Mouse (Mus musculus) embryonic facial prominence, embryonic 11.5 days (tissue): ENCODE data around the gene Tsacc. TPM values are rescaled to one million over a fixed set of nuclear protein-coding genes. Genes with fewer than 3 reads are reported as not detected.

ENCODE experiments used
- ATAC-seq: fragments of 200-750 bp; cut with Nextera tagmentation; replicated peaks from 2 replicates; pipeline ENCODE4 v1.8.0; 2017; ENCODE audit warnings: low read depth; ENCODE audit not compliant: insufficient number of reproducible peaks, low FRiP score, low TSS enrichment
- DNase-seq: peaks from one replicate; pipeline ENCODE4 v3.0.0-alpha.2; 2015; ENCODE audit warnings: low spot score
- H3K27ac ChIP-seq: fragments of 300-500 bp; sonication (generic); replicated peaks from 2 replicates; pipeline ENCODE4 v1.5.1; 2014; ENCODE audit warnings: mild to moderate bottlenecking, low read depth, low read length, control low read depth
- H3K27me3 ChIP-seq: fragments of 300-500 bp; sonication (generic); 2 replicates; pipeline ENCODE4 v1.6.1; 2014; ENCODE audit warnings: mild to moderate bottlenecking, low read length, moderate library complexity, mixed read lengths; ENCODE audit not compliant: control insufficient read depth, insufficient read depth
- H3K36me3 ChIP-seq: fragments of 300-500 bp; sonication (generic); replicated peaks from 2 replicates; pipeline ENCODE4 v1.6.1; 2014; ENCODE audit warnings: low read depth, mild to moderate bottlenecking, low read length, moderate library complexity, mixed read lengths; ENCODE audit not compliant: control insufficient read depth, insufficient read depth
- H3K4me1 ChIP-seq: fragments of 300-500 bp; sonication (generic); 2 replicates; pipeline ENCODE4 v1.6.1; 2014; ENCODE audit warnings: low read length, mixed read lengths; ENCODE audit not compliant: control insufficient read depth, insufficient read depth
- H3K4me2 ChIP-seq: fragments of 300-500 bp; sonication (generic); 2 replicates; pipeline ENCODE4 v1.6.1; 2014; ENCODE audit warnings: low read depth, mild to moderate bottlenecking, control low read depth, low read length, moderate library complexity
- H3K4me3 ChIP-seq: fragments of 300-500 bp; sonication (generic); 2 replicates; pipeline ENCODE4 v1.5.1; 2014; ENCODE audit warnings: low read depth, low read length, control low read depth
- H3K9ac ChIP-seq: fragments of 300-500 bp; sonication (generic); replicated peaks from 2 replicates; pipeline ENCODE4 v1.6.1; 2014; ENCODE audit warnings: mild to moderate bottlenecking, control low read depth, low read length
- H3K9me3 ChIP-seq: fragments of 300-500 bp; sonication (generic); replicated peaks from 2 replicates; pipeline ENCODE4 v1.6.1; 2016; ENCODE audit warnings: mild to moderate bottlenecking, low read length, inconsistent platforms, mixed read lengths; ENCODE audit not compliant: control insufficient read depth
- WGBS: fragments of 180-500 bp; shearing (Covaris S2); extraction: QIAGEN DNeasy Blood & Tissue Kit; methylation state at CpG from one replicate; pipeline ENCODE4 v1.1.7; 2014; 5-methylcytosine and 5-hydroxymethylcytosine counted together
- polyA plus RNA-seq: library from polyadenylated mRNA; unstranded; fragments of >200 nt; fragmentation: Nextera tagmentation; extraction: Ambion mirVana; gene quantifications from 2 replicates; pipeline ENCODE4 v1.2.1, GENCODE M21; 2014

Gene Tsacc
- polyA plus RNA-seq, 1 experiment from 2014 or later: 9.8 TPM

GRCm38 (mm10) chr3:88256382-88256781, 40.4 kb downstream of the Tsacc start:
- Histone ChIP-seq H3K9me3 (no peaks in the 10 kb centered on the region), H3K27ac (no peak overlapping the region), H3K9ac (no peak overlapping the region), H3K27me3 (peaks cover 22% of the 10 kb centered on the region), H3K4me2 (no peak overlapping the region), H3K36me3 (no peaks in the 10 kb centered on the region), H3K4me1 (peaks cover 2% of the 10 kb centered on the region; the same call in 1 of the 2 replicates), H3K4me3 (no peak overlapping the region)
- ATAC-seq (no peak), DNase-seq (no peak)
- 78% methylated on average over 7 of the region's 7 CpGs for WGBS

GRCm38 (mm10) chr3:88255950-88256349, 40.8 kb downstream of the Tsacc start:
- H3K4me1 ChIP-seq: peaks cover 2% of the 10 kb centered on the region; the same call in 1 of the 2 replicates
- WGBS: 63% methylated on average over 6 of the region's 6 CpGs
- no peaks in the 10 kb centered on the region for H3K9me3 ChIP-seq
- ATAC-seq: no peak
- no peak overlapping the region for H3K4me2 ChIP-seq
- H3K27ac ChIP-seq: no peak overlapping the region
- peaks cover 22% of the 10 kb centered on the region for H3K27me3 ChIP-seq
- H3K4me3 ChIP-seq: no peak overlapping the region
- DNase-seq: no peak
- no peaks in the 10 kb centered on the region for H3K36me3 ChIP-seq
- no peak overlapping the region for H3K9ac ChIP-seq

GRCm38 (mm10) chr3:88254268-88254926, 42.4 kb downstream of the Tsacc start, which contains the start of gene Rhbg:
Gene Rhbg (minus strand): TSS chr3:88254709.
- H3K27ac ChIP-seq: no peak within 1 kb of the TSS
- peaks cover 22% of the 10 kb centered on the region for H3K27me3 ChIP-seq
- ATAC-seq: no peak
- 3% methylated on average over 34 of the region's 34 CpGs for WGBS
- peak within 1 kb of the TSS; percentile 30 for H3K4me3 ChIP-seq
- H3K4me2 ChIP-seq: peak within 1 kb of the TSS; percentile 62
- H3K9ac ChIP-seq: peak within 1 kb of the TSS; percentile 39
- peaks cover 2% of the 10 kb centered on the region; the same call in 1 of the 2 replicates for H3K4me1 ChIP-seq
- no peaks in the 10 kb centered on the region for H3K9me3 ChIP-seq
- H3K36me3 ChIP-seq: no peaks in the 10 kb centered on the region
- peak; percentile 45 for DNase-seq

GRCm38 (mm10) chr3:88252739-88253138, 44.1 kb downstream of the Tsacc start:
- ATAC-seq (no peak), DNase-seq (no peak)
- Histone ChIP-seq H3K9me3 (no peaks in the 10 kb centered on the region), H3K4me2 (no peak overlapping the region), H3K9ac (no peak overlapping the region), H3K4me1 (peaks cover 2% of the 10 kb centered on the region; the same call in 1 of the 2 replicates), H3K27ac (no peak overlapping the region), H3K36me3 (no peaks in the 10 kb centered on the region), H3K27me3 (peaks cover 22% of the 10 kb centered on the region), H3K4me3 (no peak overlapping the region)
- 71% methylated on average over 6 of the region's 6 CpGs for WGBS

GRCm38 (mm10) chr3:88248406-88248805, 48.4 kb downstream of the Tsacc start:
- H3K9ac ChIP-seq: no peak overlapping the region
- H3K36me3 ChIP-seq: no peaks in the 10 kb centered on the region
- H3K4me1 ChIP-seq: no peaks in the 10 kb centered on the region
- H3K27ac ChIP-seq: no peak overlapping the region
- ATAC-seq (no peak), DNase-seq (no peak)
- H3K4me3 ChIP-seq: no peak overlapping the region
- H3K4me2 ChIP-seq: no peak overlapping the region
- WGBS: 62% methylated on average over 11 of the region's 11 CpGs
- H3K9me3 ChIP-seq: no peaks in the 10 kb centered on the region
- peaks cover 7% of the 10 kb centered on the region; the same call in 1 of the 2 replicates for H3K27me3 ChIP-seq

- H3K4me3 ChIP-seq: no peak overlapping the region
- 68% methylated on average over 9 of the region's 9 CpGs for WGBS
- DNase-seq: no peak
- H3K9ac ChIP-seq: no peak overlapping the region
- no peaks in the 10 kb centered on the region for H3K4me1 ChIP-seq
- H3K27ac ChIP-seq: no peak overlapping the region
- H3K27me3 ChIP-seq: peaks cover 11% of the 10 kb centered on the region
- ATAC-seq: no peak
- H3K4me2 ChIP-seq: no peak overlapping the region
- no peaks in the 10 kb centered on the region for H3K36me3 ChIP-seq
- H3K9me3 ChIP-seq: no peaks in the 10 kb centered on the region
Observed at GRCm38 (mm10) chr3:88247666-88248065, 49.1 kb downstream of the Tsacc start.

GRCm38 (mm10) chr3:88245811-88246210, 51.0 kb downstream of the Tsacc start:
- DNase-seq (peak; percentile 77), ATAC-seq (no peak)
- H3K9me3 ChIP-seq: no peaks in the 10 kb centered on the region
- H3K27me3 ChIP-seq: peaks cover 28% of the 10 kb centered on the region
- H3K4me1 ChIP-seq: no peaks in the 10 kb centered on the region
- no peaks in the 10 kb centered on the region for H3K36me3 ChIP-seq
- H3K4me2 ChIP-seq: no peak overlapping the region
- no peak overlapping the region for H3K27ac ChIP-seq
- WGBS: 18% methylated on average over 13 of the region's 13 CpGs
- H3K9ac ChIP-seq: no peak overlapping the region
- no peak overlapping the region for H3K4me3 ChIP-seq

- Histone ChIP-seq H3K36me3 (no peaks in the 10 kb centered on the region), H3K4me2 (no peak overlapping the region), H3K4me1 (no peaks in the 10 kb centered on the region), H3K9ac (no peak overlapping the region), H3K9me3 (no peaks in the 10 kb centered on the region), H3K4me3 (no peak overlapping the region), H3K27ac (no peak overlapping the region), H3K27me3 (peaks cover 43% of the 10 kb centered on the region)
- DNase-seq (peak; percentile 66), ATAC-seq (no peak)
- 0% methylated on average over 2 of the region's 2 CpGs for WGBS
Observed at GRCm38 (mm10) chr3:88244071-88244470, 52.7 kb downstream of the Tsacc start.
